Mouse (Mus musculus) skeletal muscle tissue, adult 2 months (tissue): Measurements from ENCODE around the gene Adora3.

Source experiments
- DNase-seq: peaks from one replicate; pipeline ENCODE4 v3.0.0-alpha.2; 2012; ENCODE audit warnings: low read depth, low spot score

The Adora3 gene

DNA sequence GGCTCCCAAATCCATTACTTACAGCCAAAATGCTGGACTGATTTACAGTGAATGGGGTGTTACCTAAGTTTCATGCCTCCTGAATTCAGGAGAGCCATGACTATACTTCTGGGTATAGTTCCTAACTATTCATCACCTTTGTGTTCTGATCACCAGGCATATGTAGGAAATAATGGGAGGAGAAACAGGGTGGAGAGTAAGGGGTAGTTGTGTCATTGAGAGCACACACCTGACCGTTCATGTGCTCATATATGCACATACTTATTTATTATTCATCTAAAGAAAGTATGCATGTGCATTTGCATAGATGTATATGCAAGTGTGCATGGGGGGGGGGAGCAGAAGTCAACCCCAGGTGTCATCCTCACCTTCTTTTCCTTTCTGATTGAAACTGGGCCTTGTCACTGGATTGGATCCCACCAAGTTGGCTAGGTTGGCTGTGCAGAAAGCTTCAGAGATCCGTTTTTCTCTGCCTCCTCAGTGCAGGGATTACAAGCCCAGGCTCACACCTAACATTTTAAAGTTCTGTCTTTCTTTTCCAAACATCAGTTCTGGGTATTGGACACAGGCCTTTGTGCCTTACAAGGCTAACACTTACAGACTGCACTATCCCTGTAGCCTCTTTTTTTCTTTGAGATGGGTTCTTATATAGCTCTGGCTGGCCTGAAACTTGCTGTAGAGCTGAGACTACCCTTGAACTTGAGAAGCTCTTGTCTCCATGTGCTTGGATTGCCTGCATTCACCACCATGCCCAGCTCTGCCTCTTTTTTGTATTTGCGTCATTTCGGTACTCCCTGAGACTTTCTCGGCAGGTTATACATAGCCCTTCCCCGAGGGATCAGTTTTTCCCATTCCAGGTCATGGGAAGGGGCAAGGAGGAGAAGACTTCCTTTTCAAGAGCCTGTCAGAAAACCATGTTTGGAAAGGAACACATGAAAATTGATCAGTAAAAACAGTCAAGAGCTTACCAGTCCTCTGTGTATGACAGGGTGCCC lies 3.1 kb downstream of the Adora3 start:
- no peak for DNase-seq

DNA sequence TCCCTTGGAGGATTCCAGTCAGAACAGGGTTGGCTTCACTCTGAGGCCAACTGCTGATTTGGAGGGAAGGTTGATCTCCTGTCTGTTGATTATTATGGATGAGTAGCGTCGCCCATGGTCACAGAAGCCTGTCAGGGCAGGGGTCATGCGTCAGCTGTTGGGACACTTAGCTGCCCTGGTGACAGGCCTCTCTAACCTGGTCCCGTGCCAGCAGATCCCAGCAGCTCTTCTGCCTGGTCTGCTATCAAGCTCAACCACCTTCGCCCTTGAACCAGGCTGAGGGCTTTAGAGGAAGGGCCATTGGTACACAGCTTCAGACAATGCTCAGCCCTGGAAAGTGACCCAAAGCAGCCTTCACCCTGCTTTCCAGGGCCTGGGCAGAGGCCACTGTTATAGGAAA lies 5.4 kb downstream of the Adora3 start:
- DNase-seq: peak; percentile 30

DNA sequence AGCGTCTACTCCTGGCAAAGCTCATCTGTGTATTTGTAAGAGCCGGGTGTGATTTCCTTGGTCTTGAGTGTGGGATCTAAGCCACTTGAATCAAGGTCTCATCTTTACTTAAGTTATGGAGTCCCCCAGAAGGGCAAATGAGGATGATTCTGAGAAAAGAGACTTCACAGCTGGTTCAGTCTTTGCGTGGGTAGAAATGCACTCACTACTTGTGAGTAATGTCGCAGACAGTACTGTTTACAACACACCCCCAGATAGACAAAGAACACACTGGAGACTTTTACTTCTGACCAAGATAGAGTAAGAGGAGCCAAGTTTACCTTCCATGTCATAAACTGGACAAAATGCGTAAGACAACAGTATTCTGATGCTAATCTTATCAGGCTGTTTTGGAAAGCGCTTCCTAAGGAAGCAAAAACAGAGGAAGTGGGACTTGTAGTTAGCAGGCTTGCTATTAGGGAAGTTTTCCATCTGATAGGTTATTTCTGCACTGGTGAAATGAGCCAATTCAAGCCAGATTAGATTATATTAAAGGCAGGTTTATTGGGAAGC lies 6.7 kb downstream of the Adora3 start:
- DNase-seq: no peak

DNA sequence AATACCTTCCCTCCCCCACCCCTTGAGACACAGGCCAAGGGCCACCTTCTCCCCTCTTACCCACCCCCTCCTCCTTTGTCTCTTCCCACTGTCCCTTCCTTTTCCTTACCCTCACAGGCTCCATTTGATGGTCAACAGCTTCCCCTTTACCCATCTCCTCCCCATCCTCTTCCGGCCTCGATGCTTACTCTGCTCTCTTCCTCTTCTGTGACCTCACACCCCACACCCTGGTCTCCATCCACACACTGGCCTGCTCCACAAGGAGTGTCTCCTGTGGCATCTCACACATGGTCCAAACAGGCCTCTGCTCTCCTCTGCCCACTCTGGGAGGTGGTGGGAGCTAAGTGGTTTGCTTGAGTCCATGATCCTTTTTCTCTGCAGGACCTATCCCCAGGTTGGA lies 7.3 kb downstream of the Adora3 start:
- no peak for DNase-seq

DNA sequence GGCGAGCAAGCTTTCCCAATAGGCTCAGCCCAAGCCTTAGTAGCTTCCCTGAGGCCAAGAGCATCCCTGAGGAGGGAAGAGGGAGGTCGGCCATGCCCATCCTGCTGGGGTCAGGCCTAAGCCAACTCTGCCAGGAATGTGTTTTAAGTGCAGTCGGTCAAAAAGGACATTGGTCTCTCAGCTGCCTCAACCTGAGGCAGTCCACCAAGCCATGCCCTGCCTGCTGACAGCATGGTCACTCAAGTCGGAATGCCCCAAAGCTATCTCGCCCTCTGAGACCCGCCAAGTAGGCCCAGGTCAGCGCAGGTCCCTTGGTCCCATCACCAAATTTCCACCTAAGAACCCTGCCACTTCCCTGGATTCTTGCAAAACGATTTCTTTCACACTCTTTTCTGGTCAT lies 8.1 kb downstream of the Adora3 start:
- DNase-seq: no peak

DNA sequence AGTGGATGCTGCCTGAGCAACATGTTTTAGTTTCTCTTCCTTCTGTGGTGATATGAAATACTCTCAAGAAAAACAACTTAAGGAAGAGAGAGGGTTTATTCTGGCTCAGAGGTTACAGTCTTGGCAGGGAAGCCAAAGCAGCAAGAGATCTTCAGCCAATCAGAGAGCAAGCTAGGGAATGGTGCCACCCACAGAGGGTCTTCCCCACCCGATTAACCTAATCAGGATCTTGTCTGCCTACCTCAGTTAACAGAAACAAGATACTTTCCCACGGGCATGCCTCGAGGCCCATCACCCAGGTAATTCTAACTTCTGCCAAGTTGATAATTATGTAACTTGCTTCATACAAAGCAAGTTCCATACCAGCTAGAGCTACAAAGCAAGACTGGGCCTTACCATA lies 9.8 kb downstream of the Adora3 start:
- DNase-seq: no peak

DNA sequence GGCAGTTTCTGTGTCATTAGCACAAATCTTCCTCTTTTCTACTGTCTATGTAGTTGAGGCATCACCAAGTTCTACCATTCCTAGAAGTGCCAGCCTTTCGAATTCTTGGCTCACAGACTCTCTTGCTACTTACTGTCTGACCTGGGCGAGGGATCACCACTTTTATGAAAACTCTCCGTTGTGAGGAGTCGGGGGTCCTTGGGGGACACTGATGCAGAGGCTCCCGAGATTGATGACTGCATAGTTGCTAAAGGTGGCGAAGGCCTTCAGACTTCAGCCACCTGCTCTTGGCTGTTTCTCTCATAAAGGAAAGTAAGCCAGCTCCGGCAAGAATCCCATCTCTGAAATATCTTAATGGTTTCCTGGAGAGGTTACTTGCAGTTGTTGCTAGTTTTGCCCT lies 11.4 kb downstream of the Adora3 start:
- no peak for DNase-seq

DNA sequence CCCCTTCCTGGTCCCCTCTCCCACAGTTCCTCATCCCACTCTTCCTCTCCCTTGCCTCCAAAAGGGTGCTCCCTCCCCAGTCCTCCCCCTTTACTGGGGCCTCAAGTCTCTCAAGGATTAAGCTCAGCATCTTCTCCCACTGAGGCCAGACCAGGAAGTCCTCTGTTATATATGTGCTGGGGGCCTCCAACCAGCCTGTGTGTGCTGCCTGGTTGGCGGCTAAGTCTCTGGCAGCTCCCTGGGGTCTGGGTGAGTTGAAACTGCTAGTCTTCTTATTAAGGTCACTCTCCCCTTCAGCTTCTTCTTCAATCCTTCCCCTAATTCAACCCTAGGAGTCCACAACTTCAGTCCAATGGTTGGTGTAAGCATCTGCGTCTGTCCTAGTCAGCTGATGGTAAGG lies 12.5 kb downstream of the Adora3 start:
- no peak for DNase-seq

DNA sequence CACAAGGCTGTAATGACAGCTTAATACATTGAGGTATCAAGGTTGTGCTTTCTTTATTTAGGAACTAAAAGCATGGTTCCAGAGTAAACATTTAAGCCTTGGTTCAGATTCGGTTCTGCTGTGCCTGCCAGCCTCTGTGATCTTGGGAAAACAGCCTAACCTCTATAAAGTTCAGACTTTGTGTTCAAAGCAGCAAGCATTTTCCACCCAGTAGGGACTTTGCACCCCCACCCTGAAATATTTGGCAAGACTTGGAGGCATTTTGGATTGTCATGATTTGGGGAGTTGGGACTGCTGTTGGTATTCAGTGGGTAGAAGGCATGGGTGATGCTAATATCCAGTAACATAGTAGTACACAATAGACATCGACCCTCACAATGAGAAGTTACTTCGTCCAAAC lies 18.3 kb downstream of the Adora3 start:
- no peak for DNase-seq

DNA sequence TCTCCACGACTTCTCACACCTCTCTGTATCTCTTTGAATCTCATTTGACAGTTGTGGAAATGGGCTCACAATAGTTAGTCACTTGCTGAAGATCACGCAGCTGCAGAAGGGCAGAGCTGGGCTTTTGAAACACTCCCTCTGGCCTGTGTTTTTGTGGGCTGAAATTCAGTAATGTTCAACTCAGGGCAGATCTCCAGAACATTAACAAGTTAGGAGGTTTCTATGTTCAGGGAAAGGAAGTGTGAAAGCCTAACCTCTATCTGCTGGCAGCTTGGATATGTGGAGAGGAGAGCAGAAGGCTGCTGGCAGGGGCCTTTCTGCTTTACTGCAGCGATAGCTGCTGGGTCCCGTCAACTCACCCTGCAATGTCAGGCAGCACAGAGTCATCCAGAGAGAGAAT lies 19.6 kb downstream of the Adora3 start:
- peak; percentile 30 for DNase-seq

DNA sequence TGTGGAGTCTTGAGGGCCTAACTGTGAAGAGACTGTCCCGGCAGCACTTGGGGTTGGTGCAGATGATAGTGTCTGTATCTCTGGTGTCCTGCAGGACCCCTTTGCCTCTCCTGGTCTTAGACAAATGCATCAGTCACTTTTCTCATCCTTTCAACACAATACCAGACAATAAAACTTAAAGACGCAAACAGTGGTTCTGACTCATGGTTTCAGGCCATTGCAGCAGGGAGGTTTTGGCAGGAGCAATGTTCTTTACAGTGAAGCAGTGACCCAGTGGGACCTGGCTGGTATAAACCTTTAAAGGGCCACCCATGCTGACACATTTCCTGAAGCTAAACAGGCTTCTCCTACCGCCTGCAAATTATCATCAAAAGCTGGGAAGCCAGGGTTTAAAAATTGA lies 20.5 kb downstream of the Adora3 start:
- no peak for DNase-seq

DNA sequence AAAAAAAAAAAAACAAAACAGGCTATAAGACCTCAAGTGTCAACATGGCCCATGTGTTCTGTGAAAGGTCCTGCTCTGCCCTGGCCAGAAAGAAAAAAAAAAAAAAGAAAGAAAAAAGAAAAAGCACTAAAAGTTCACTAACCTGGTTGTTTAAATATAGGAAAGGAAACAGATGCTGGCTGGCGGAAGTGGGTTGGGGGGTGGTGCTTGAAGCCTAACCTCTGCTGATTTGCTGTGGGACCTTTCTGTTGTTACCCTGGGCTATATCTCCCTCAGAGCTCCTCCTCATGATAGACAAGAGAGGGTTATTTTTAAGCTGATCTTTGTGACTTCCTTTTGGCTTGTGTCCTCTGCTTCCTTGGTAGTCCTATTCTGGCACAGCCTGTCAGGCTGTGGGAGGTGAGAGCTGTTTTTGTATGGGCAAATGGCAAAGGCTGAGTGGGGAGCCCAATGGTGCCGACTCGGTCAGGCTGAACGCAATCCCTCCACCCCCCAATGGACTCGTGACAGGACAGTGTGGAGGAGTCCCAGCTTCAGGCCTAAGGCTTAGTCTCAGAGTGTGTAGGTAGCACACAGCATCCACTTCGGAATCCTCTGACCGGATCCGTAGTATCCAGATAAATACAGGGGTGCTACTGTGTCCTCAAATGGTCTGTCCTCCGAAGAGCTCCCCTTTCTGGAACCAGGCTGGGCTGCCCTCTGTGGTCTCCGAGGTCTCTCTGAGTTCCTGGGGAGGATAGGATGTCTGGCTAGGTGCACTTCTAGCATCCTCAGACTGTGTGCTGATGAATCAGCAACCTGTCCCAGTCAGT lies 21.3 kb downstream of the Adora3 start:
- DNase-seq: peak; percentile 50

DNA sequence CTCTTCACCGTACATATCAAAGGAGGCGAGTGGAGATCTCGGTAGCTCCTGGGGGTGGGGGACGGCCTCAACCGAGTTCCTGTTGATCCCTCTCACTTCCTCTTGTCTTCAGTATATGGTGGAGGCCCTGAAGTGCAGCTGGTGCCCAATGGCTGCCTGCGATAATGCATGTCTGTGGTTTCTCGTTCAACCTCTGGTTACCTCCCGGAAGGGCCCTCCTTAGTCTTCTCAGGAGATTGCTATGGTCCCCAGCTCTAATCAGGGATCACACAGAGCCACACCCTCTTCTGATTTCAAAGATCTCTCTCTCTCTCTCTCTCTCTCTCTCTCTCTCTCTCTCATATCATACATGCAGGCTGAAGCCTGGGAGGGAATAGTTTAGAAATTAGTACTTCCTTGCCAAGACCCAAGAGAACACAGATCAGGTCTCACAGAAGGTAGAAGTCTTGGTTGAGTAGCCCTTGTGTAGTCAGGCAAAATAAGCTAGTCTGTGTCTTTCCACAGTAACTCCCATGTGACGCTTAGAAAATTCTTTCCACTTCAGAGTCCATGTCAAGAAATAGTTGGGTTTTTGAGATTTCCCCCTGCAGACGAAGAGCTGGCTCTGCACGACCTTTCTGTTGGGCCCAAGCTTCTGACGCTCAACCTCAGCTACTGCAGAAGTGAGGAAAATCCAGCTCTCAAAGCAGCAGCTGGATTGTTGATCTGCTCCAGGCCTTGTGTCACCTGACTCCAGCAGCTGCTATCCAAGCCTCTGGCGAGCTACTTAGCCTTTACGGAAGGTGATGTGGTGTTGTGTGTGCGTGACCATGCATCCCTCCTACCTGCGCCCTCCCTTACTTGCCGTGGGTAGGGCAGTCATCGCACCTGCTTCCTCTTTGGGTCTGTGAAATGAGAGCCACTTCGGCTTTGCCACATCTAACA lies 22.2 kb downstream of the Adora3 start:
- peak; percentile 49 for DNase-seq

DNA sequence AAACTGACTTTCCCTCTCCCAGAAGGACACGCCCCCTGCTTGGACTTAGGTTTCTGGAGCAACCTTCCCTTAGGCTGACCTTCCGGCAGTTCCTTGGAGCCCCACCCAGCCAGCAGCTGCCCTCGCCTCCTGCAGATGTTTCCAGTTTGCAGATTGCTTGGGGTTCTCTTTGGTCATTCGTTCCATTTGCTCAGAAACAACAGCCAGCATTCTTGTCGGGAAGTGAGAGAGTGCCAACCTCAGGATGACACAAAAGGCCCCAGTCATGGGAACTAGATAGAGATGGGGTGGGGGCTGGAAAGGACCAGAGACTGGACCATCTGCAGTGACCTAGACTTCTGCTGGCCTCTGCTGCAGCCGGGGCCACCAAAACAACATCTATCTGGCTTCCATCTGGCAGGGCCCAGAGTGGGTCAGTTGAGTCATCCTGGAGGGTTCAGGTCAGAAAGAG lies 23.3 kb downstream of the Adora3 start:
- DNase-seq: peak; percentile 91

DNA sequence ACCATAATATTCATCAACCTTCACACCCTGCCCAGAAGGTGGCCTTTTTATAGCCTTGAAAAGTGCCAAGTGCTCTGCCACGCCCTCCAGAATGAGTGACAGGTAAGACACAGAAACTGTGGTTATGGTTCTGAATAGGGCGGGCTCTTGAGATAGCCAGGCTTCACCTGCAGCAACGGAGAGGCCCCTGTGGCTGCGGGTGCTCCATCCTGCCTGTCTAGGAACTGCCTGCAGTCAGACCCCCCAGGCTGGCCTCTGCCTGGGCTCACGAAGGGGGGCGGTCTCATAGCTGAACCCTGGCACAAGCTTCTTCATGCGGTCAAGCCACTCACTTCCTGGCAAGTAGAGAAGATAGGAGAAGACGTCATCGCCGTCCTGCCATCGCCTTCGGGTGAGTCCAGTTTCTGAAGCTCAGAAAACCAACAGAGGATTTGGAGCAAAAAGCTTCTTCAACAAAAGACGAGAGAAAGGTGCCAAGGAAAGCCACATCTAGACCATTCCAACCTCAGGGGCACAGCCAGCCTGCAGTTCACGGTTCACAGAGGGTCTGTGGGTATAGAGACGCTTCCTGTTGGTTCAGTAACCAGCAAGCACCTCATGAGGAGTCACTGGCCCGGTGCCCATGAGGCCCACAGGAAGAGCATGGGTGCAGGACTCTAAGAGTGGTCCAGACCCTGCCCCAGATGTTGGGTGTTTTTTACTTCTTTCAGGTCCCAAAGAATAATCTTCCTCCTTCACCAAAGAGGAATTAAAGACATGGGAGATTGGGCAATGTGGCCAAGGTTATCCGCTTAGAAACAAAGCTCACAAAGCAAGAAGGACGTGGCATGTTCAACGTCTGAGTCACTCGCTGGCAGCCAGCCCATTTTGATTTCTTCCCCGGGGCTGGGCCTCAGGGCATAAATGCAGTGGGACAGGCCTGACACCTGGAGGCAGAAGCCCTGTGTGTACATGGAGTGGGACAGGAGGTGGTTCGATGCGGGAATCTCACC lies 24.2 kb downstream of the Adora3 start:
- peak; percentile 86 for DNase-seq

DNA sequence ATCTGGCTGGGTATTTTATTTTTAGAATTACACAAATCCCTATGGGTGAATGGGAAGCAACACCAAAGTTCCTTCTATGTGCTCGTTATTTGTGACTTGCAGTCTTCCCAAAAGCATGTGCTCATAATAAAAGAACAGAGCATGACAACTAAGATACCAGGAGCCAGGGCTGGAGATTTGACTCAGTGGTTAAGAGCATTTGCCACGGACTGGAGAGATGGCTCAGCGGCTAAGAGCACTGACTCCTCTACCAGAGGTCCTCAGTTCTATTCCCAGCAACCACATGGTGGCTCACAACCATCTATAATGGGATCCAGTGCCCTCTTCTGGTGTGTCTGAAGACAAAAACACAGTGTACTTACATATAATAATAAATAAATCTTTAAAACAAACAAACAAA lies 26.2 kb downstream of the Adora3 start:
- DNase-seq: no peak

DNA sequence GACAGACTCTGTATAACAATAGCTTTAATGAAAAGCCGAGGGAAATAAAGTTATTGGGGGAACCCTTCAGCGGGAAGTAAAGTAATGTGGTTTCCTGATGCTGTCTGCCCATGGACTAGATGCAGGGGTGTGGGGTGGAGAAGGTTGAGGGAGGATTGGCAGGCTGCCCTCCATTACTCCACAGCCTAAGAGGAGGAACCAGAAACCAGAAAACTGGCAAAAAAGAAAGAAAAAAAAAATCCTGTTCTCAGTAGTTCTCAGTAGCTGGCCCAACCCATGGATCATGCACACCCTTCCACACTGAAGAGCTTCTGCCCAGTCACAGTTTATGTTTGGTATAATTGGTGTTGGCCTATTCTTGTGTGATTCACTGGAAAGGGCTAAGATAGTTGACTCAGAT lies 27.7 kb downstream of the Adora3 start:
- DNase-seq: peak; percentile 81

DNA sequence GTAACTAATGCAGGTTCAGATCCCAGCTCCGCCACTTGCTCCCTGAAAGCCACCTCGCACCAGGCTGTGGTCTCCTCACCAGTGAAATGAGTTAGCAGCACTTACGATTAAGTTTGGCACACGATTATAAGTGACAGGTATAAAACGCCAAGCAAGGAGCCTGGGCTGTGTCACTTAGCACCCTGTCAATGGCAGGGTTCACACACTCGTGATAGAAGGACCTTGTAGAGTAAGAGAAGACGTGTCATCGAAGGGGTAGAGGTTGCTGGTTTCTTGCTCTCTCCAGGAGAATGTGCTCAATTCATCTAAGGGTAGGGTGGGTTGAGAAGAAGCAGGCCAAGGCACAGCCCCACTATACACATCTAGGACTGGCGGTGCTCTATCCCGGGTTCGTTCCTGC lies 28.2 kb downstream of the Adora3 start:
- no peak for DNase-seq

DNA sequence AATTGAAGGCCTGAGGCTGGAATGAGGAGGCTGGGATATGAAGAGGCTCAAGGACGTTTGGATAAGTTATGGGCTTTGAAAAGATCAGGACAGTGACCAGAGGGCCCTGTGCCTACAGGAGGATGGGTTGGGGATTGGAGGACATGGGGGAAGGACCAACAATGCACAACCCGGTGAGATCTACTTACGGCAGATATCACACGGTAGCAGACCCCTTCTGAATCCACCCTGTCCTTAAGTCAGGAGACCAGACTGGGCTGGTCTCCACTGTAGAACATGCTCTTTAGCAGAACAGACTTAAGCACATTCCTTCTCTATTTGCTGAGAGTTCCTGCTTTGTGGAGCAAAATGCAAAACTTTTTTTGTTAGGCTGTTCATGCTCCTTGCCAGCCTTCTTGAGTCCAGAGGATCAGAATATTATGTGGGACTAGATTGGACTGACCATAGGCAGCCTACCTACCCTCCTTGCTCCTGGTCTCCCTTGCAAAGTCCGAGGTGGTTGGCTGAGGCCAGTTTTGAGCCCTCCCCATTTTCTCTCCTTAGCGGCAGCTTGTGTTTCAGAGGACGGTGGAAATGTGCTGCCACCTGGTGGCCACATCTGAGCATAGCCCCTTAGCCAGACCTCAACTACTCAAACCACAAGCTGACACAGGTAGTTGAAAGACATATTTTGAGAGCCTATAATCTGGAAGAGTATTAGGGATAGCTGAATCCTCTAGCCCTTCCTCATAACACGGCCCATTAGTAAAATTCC lies 28.9 kb downstream of the Adora3 start:
- peak; percentile 84 for DNase-seq
